Mouse (Mus musculus) spleen, adult 12 weeks (tissue): ENCODE data around the gene Ctdnep1.
A peak's percentile ranks its signal among the peaks of the same experiment; 100 is the strongest.
"Not testable (repeated sequence)": the region's sequence is repeated elsewhere in the genome, so short reads cannot be mapped to it uniquely, and the experiment has no call there.

Source experiments
- DNase-seq: peaks from one replicate; pipeline ENCODE4 v3.0.0; 2022; ENCODE audit warnings: low spot score

Gene Ctdnep1

DNA sequence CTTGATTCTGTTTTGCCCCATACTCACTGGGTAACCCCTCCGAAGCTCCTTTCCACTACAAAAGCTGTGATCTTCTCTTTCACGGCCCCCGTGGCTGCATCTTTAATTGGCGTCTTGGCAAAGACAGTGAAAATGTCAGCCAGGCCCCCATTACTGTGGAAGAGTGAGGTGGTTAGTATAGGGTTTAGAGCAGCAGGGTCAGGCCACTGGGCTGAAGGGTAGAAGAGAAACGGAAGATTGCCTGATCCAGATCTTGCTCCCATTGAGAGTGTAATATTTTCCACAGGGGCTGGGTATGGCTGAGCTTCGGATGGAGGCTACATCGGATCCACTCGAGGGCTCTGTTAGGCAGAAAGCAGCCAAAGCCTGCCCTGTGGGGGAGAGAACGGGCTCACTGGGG is 32.0 kb downstream of the Ctdnep1 start:
- no peak for DNase-seq

DNA sequence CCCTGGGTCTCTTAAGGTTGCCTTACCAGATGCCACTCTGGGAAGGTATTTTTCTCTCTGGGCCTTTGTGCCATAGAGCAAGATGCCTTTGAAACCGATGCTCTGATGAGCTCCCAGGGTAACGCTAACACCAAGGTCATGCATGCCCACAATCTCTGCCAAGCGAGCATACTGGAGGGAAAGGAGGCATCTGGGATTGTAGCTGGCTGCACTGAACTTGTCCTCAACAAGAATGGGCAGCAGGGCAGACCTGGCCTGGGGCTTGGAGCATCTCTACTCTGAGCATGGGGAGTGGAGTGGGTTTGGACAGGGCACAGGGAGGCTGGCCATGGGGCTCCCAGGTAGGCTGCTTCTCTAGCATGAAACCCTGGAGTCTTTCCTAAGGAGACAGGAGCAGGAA is 32.5 kb downstream of the Ctdnep1 start:
- DNase-seq = no peak

DNA sequence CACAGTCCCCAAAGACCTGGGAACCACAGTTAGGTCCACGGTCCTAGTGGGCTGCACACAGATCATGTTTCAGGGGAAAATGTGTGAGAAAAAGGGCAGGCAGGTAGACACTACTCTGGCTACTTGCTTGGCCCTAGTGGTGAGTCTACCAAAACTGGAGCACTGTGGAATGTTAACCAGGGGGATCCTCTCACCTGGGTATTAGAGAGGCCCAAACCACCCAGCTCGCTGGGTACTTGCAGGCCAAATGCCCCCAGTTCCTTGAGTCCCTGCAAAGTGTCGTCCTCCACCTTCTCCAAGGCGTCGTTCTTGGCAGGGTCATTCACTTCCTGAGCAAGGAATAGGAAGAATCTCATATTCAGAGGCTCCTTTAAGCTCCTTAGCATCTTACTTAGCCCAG is 33.1 kb downstream of the Ctdnep1 start:
- no peak for DNase-seq

DNA sequence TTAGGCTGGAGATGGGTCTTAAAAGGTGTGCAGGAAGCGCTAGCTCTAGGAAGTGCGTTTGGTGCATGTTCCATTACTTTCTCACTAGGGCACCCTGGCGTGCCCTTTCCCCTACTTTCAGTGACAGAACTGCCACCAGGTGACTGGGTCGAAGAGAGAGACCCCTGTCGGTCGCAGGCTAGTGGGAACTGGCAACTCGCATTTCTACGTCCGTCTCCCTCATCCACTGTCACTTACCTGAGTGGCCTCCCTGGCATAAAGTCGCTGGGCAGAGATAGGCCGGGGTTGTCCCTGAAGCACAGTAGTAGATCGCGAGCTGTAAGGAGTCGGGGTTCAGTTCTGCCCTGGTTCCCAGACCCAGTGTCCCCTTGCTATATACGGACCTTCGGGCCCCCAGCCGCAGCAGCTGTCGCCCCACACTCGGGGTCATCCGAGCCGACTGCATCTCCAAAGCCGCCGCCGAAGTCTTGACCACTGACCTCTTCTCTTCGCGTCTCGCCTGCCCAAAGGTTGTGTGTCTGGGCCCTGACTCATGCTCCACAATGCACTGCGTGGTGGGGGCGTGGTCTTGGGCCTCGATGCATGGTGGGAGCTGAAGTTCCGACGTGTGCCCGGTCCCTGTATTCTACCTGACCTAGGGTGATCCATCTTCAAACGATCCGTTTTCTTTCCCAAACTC is 34.1 kb downstream of the Ctdnep1 start, which contains the start of gene Acadvl:
Gene Acadvl (minus strand): TSS at position 532 of the 679 bp plus-strand sequence.
- peak; percentile 73 for DNase-seq

DNA sequence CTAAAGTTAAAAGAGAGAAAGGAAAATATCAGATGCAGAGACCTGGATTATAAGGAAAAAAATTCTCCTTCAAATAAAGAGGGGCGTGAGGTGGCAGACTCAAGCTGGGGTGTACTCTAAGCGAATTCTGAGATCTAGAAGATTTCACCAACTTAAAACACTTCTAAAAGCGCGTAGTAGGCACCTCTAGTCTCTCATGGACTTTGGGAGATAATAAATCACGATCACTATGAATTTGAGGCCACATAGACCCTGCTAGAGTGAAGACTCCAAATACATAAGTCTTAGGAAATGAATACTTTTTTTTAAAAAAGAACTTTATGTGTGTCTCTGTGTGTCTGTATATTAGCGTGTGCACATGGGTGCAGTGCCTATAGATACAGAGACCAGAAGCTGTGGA is 34.7 kb downstream of the Ctdnep1 start:
- DNase-seq = no peak

DNA sequence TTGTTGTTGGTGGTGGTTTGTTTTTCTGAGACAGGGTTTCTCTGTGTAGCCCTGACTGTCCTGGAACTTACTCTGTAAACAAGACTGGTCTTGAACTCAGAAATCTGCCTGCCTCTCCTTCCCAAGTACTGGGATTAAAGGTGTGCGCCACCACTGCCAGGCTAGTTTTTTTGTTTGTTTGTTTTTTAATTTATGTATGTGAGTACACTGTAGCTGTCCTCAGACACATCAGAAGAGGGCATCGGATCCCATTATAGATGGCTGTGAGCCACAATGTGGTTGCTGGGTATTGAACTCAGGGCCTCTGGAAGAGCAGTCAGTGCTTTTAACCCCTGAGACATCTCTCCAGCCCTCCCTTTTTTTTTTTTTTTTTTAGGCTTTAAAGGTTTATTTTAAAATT is 35.2 kb downstream of the Ctdnep1 start:
- not testable (repeated sequence) for DNase-seq

DNA sequence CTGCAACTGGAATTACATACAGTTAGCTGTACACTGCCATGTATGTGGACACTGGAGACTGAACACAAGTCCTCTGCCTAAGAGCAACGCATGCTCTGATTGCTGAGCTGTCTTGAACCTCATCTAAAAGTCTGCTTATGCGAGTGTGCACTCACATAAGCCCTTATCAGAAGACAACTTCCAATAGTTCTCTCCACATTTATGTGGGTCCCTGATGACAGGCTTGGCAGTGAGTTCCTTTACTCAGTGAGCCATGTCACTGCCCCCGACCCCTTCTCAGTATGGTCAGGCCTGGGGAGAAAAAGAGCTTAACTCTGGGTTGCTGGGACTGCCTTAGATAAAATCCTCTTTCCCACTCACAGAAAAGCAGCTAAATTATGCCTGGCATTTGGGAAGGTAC is 35.7 kb downstream of the Ctdnep1 start, which contains the start of gene Dlg4:
Gene Dlg4 (plus strand): TSS at position 274 of the 400 bp plus-strand sequence.
- no peak for DNase-seq

DNA sequence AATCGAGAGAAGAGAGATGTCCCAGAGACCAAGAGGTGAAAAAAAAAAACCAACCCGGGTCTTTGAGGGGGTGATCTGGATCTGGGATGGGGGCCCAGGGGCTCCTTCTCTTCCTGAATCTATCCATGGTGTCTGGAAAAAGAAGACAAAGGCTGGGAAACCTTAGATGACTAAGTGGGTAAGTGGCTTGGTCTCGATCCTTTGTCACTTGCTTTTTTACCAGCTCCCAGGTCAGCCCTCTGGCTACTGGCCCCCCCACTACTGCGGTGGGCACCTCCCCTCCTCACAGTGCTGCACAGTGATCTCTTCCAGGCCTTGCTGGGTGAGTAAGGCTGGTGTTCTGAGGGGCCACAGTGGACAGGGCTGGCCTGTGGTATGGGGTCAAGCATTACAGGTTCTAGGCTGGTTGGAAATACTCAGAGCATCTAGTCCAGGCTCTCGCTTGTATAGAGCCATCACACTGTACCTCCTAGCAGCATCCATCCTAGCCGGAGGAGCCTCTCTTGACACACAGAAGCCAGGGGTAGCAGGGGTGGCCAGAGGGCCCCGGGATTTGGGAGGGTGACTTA is 36.3 kb downstream of the Ctdnep1 start:
- no peak for DNase-seq

DNA sequence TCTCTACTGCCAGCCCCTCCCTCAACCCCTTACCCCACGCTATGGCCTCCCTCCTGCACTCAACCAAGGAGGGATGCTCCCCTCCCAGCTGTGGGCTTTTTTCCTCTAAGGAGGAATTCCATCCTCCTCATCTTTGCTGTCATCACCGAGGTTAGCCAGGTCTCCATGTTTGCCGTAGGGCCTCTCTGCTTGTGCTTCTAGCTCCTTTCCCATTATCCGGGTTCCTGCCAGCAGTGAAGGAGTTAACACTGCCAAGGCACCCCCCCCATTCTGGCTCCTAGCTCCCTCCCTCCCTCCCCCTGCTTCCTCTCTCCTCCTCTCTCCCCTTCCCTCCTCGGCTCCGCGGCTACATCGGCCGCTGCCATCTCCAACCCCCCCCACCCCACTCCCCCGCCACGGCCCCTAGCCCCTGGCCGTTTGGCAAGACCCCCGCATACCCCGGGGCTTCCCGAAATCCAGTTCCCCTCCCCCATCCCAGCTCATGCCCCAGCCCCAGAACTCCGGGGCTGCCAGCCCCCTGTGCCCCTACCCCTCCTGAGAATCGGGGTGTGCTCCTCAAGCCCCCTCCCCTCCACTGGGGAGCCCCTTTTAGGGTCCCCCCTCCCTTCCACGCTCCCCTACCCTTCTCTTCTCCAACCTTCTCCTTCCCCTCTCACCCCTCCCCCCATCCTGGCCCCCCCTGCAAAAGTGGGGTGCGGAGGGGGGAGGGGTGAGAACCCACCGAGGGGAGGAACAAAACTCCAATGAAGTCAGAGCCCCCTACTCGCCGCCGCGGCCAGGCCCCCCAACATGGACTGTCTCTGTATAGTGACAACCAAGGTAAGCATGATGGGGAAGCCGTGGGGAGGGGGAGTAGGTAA is 37.4 kb downstream of the Ctdnep1 start:
- no peak for DNase-seq

DNA sequence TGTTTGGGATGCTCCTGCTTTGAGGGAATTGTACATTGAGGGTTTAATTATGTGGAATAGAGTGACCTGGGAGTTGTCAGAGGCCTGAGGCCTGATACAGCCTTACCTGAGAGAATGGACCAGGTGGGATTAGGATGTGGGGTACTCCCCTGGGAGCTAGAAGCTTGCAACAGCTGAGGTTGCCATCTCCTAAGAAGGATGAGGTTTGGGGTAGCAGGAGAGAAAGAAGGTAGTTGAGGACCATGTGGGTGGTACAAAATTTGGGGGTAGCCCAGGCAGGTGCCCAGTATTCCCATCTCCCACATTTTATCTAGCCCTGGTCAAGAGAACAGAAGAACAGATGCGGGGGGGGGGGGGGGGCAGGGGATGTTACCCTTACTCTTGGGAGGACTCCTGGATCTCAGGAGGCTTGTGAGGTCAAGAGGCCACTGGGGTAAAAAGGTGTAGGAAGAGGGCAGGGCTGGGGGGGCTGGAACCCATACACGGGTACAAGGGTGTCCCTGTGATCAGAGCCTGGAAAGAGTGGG is 38.6 kb downstream of the Ctdnep1 start:
- DNase-seq = no peak

DNA sequence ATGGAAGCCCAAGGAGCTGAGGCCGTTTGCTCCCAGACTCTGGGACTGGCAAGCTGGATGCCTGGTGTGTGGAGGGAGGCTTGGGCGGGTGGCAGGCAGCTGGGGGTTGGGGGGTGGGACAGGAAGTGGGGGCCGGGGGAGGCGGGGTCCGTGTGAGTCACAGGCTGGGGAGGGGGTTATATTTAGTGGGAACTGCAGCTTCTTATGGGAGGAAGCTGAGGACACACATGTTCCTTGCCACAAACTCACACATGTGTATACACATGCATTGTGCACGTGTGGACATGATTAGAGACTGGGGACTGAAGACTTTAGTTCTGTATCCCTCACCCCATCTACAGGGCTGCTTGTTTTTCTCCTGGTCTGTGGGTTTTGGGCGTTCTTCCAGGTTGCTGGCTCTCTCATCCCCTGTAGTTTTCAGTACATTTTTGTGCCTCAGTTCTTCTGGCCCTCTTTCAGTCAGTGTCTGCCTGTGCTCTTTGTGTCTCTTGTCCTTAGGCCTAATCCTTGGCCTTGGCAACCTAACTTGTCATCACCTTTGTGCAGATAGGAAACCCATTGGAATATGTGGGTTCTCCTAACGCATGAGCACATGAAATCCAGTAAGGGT is 39.2 kb downstream of the Ctdnep1 start:
- DNase-seq = no peak

DNA sequence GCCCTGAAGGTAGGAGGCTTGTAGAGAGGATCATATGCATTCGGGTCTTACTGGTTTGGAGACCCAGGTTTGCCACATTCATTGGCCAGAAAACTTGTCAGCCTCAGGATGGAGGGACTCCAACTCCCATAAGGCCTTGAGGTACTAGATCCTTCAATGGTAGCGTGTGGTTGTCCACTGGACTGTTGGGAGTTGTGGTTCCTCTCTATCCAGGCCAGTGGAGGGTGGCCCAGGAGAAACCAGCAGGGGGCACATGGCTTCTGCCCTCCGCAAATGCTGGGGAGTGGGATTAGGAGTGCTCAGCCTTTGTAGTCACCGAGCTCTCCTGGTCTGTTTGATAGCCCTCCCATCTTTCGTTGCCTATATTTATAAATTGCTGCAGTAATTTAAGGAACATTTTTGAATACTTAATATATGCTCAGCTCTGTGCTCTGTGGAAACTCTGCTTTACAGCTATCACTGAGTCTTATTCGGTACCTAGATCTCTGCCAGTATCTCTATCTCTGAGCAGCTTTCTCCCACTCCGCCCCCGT is 39.8 kb downstream of the Ctdnep1 start:
- peak; percentile 32 for DNase-seq

DNA sequence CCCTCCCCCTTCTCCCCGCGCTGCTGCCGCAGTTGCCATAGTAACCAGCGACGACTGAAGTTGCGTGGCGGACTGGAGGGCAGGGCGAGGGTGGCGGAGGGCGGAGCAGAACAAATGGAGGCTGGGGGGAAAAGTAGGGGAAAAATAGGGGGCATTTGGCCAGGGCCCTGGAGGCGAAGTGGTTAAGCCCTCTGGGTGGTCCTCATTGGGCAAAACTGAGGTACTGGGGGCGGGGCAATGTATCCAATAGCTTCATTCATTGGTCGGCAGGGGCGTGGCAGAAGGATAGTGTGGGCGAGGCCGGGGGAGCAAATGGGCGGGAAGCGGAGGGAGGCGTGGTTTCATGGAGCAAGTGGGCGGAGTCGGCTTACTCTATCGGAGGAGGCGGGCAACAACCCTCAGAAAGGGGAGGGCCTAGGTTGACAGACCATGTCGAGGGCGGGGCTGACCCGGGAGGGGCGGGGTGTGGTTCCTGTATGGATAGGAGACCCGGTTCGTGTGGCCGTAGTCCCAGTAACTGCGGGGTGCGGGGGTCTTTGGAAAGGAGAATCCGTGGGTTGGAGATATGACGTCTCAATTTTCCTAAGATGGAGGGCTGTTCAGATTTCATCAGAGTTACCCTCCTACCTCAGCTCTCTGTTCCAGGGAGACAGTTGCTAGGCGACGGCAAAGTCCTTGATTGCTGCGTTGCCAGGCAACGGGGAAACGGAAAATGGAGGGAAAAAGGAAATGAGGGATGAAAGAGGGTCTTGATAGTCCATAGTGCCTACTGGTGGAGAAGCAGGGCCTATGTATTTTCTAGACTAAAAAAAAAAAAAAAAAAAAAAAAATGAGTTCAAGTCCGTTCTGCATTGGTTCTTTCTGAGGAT is 40.5 kb downstream of the Ctdnep1 start:
- peak; percentile 85 for DNase-seq

DNA sequence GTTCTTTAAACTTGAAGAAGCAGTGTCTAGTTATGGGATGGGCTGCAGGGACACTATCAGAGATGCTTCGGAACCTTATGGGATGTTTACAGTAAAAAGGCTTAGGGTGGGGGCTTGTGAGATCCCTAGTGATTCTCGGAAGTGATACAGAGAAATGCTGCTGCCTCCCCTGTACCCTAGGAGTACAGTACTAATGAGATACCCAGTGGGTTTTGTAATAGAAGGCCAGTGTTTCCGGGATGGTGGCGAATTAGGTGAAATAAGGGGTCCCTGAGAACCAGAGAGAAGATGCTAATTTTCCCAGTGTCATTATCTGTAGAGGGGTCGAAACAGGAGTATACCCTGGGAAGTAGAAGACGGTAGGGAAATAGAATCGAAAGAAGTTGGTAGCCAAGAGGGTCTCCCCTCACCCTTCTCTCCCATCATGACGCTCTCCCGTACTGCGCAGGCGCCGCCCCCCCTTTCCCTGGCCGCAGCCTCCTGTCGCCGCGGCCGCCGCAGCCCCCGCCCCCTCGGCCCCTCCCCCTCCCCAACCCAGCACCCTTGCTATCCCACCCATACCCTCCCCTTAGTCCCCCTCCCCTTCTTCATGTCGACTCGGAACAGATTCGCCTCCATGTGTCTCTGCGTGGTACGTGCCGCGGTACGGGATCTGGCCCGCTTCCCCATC is 42.7 kb downstream of the Ctdnep1 start:
- no peak for DNase-seq

DNA sequence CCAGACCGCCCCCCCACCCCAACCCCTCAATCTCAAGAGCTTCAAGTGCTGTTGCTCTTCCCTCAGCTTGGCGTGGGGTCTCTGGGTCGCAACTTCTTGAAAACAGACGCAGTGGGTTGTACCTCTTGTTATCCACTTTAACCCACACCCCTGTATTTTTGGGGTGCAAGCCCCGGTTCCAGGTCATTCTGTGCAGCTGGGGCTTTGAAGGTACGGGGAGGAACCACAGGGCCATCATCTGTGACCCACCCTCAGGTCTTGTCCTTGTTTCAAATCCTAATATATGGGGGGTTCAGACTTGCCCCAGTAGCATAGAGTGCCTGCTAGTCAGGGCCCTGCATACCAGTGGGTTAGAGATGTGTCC is 43.2 kb downstream of the Ctdnep1 start:
- DNase-seq = no peak

DNA sequence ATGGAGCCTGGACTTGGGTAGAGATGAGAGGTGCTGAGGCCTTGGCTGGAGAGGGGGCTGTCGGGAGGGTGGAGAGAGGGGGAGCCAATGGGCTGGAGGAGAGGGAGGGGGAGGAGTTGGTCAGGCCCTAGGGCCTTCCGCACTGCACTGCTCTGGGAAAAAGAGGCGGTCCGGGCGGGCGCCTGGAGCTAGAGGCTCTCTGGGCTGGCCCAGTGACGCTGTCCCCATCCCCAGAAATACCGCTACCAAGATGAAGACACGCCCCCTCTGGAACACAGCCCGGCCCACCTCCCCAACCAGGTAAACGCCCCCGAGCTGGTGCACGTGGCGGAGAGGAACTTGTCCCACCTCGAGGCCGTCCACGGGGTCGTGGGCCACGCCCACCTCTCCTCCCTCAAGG is 45.7 kb downstream of the Ctdnep1 start:
- DNase-seq = no peak

DNA sequence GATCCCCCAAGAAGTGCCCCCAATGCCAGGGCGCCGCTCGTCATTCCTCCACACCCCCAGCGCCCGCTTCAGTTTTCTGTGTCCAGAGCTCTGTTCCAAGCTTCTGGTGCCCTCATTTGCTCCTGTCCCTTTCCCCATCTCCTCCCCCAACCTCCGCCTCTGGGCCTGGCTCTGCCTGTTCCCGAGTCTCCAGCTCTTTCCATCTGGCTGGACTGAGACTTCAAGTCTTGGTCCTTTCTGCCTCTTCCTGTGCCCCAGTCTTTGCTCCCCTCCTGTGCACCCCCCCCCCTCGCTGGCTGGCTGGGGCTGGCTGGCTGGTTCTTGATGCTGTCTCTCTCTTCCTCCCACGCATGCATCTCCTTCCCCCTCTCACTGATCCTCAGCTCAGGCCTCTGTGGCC is 46.4 kb downstream of the Ctdnep1 start:
- DNase-seq = no peak

DNA sequence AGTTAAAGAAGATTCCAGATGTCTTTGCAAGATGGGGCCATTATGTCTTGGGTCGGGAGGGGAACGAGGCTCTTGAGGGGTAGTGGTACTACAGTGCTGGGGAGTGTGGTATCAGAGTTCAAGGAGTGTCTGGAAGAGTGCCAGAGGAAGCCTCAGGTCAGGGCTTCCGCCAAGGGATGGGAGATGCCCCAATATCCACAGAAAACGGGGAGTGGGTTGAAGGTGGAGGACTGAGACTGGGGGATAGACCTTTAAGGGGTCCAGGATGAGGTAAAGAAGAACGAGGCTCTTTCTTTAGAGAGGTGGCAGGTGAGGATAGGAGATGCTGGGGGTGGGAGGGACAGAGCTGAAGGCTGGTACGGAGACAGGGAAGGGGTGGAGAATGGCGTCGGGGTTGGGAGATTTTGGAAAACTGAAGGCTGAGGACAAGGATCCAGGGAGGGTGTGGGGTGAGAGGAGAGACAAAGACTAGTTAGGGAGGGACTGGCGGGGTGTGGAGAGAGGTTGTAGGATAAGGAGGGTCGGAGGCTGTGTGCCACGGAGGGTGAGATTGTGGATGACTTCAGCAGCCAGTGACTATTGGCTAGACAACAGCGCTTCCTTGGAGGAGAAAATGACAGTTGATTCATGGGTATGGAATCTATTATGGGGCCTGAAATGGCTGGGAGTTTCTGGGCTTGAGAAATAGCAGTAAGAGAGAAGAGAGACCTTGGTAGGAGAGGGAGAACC is 47.6 kb downstream of the Ctdnep1 start:
- no peak for DNase-seq

DNA sequence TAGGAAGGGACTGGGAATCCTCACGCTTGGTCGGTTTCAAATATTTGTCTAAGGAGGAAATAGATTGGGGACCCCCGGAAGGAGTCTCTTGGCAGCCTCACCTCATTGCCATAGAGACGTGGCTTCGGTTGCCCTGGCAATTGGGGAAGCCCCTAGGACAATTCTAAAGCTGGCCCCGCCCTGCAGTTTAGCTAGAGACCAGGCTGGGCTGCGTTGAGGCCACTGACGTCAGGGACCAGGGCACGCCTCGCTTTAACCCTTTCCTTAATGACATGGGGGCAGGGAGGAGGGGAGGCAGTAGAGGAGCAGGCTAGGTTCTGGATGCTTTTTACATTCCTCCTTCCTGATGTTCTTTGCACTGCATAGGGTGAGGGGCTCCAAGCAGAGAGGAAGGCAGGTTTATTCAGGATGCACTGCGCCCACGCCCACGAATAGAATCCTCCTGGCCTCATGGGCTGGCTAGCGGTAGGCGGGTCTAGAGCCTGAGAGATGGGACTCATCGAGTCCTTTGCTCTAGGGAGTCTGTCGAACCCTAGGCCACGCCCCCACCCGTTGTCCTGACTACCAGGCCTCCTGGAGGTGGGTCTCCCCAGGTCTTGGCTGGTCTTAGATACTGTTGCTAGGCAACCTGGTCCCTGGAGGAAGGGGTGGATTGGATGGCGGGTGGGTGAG is 48.3 kb downstream of the Ctdnep1 start:
- DNase-seq = peak; percentile 44
